Mouse (Mus musculus): Measurements from ENCODE around the gene 9130023H24Rik. TPM values are rescaled to one million over a fixed set of nuclear protein-coding genes. Genes with fewer than 3 reads are reported as not detected.
A peak's percentile ranks its signal among the peaks of the same experiment; 100 is the strongest.

9130023H24Rik gene
- polyA plus RNA-seq, 1 experiment: 9.8 TPM

- H3K27ac ChIP-seq (ENCODE audit: insufficient read depth, low read length): peak overlapping the region; percentile 97
- H3K4me1 ChIP-seq (ENCODE audit: control insufficient read depth, insufficient read depth, low read length): peaks cover 8% of the 10 kb centered on the region
- peak overlapping the region; percentile 95 for H3K4me3 ChIP-seq (ENCODE audit: insufficient read depth, low read length)
- TF ChIP-seq CTCF (IDR thresholded peaks at IDR 0.05; ENCODE audit: borderline replicate concordance, insufficient read depth, low read length) (no peak), POLR2A (IDR thresholded peaks at IDR 0.05; ENCODE audit: low read depth, low read length) (no peak)
Measured at GRCm38 (mm10) chr7:128237593-128237926, 271 bp downstream of the 9130023H24Rik start.

GRCm38 (mm10) chr7:128236856-128237592 is 807 bp downstream of the 9130023H24Rik start, which contains the start of gene Armc5:
Gene Armc5 (plus strand): TSS chr7:128237342.
- peak; percentile 37; the same call in 1 of the 2 replicates for TF ChIP-seq CTCF (IDR thresholded peaks at IDR 0.05; ENCODE audit: borderline replicate concordance, insufficient read depth, low read length)
- peak; percentile 35; the same call in 1 of the 2 replicates for TF ChIP-seq POLR2A (IDR thresholded peaks at IDR 0.05; ENCODE audit: low read depth, low read length)
- peak within 1 kb of the TSS; percentile 95 for H3K4me3 ChIP-seq (ENCODE audit: insufficient read depth, low read length)
- H3K4me1 ChIP-seq (ENCODE audit: control insufficient read depth, insufficient read depth, low read length): peaks cover 8% of the 10 kb centered on the region
- peak within 1 kb of the TSS; percentile 97 for H3K27ac ChIP-seq (ENCODE audit: insufficient read depth, low read length)

- Histone ChIP-seq H3K4me1 (ENCODE audit: control insufficient read depth, insufficient read depth, low read length) (peaks cover 8% of the 10 kb centered on the region), H3K4me3 (ENCODE audit: insufficient read depth, low read length) (no peak overlapping the region), H3K27ac (ENCODE audit: insufficient read depth, low read length) (no peak overlapping the region)
- TF ChIP-seq POLR2A (IDR thresholded peaks at IDR 0.05; ENCODE audit: low read depth, low read length) (no peak), CTCF (IDR thresholded peaks at IDR 0.05; ENCODE audit: borderline replicate concordance, insufficient read depth, low read length) (no peak)
Measured at GRCm38 (mm10) chr7:128236426-128236825, 1.4 kb downstream of the 9130023H24Rik start.

- H3K4me3 ChIP-seq (ENCODE audit: insufficient read depth, low read length): no peak overlapping the region
- no peak overlapping the region for H3K27ac ChIP-seq (ENCODE audit: insufficient read depth, low read length)
- no peak; the same call in 1 of the 2 replicates for TF ChIP-seq POLR2A (IDR thresholded peaks at IDR 0.05; ENCODE audit: low read depth, low read length)
- TF ChIP-seq CTCF (IDR thresholded peaks at IDR 0.05; ENCODE audit: borderline replicate concordance, insufficient read depth, low read length): no peak
- peaks cover 8% of the 10 kb centered on the region for H3K4me1 ChIP-seq (ENCODE audit: control insufficient read depth, insufficient read depth, low read length)
Measured at GRCm38 (mm10) chr7:128235481-128235880, 2.4 kb downstream of the 9130023H24Rik start.

- Histone ChIP-seq H3K27ac (ENCODE audit: insufficient read depth, low read length) (no peak overlapping the region), H3K4me1 (ENCODE audit: control insufficient read depth, insufficient read depth, low read length) (peaks cover 8% of the 10 kb centered on the region), H3K4me3 (ENCODE audit: insufficient read depth, low read length) (no peak overlapping the region)
- TF ChIP-seq CTCF (IDR thresholded peaks at IDR 0.05; ENCODE audit: borderline replicate concordance, insufficient read depth, low read length): no peak
- peak; percentile 8; the same call in 1 of the 2 replicates for TF ChIP-seq POLR2A (IDR thresholded peaks at IDR 0.05; ENCODE audit: low read depth, low read length)
Measured at GRCm38 (mm10) chr7:128234796-128235195, 3.0 kb downstream of the 9130023H24Rik start.

- no peak overlapping the region for H3K4me3 ChIP-seq (ENCODE audit: insufficient read depth, low read length)
- H3K27ac ChIP-seq (ENCODE audit: insufficient read depth, low read length): no peak overlapping the region
- TF ChIP-seq CTCF (IDR thresholded peaks at IDR 0.05; ENCODE audit: borderline replicate concordance, insufficient read depth, low read length): no peak
- no peak for TF ChIP-seq POLR2A (IDR thresholded peaks at IDR 0.05; ENCODE audit: low read depth, low read length)
- H3K4me1 ChIP-seq (ENCODE audit: control insufficient read depth, insufficient read depth, low read length): peaks cover 2% of the 10 kb centered on the region; the same call in 1 of the 2 replicates
Measured at GRCm38 (mm10) chr7:128231741-128232140, 6.1 kb downstream of the 9130023H24Rik start.

- H3K27ac ChIP-seq (ENCODE audit: insufficient read depth, low read length): no peak overlapping the region
- H3K4me1 ChIP-seq (ENCODE audit: control insufficient read depth, insufficient read depth, low read length): no peaks in the 10 kb centered on the region
- H3K4me3 ChIP-seq (ENCODE audit: insufficient read depth, low read length): no peak overlapping the region
- TF ChIP-seq CTCF (IDR thresholded peaks at IDR 0.05; ENCODE audit: borderline replicate concordance, insufficient read depth, low read length) (no peak), POLR2A (IDR thresholded peaks at IDR 0.05; ENCODE audit: low read depth, low read length) (no peak)
Measured at GRCm38 (mm10) chr7:128220936-128221335, 16.9 kb downstream of the 9130023H24Rik start.

GRCm38 (mm10) chr7:128219952-128220351 is 17.9 kb downstream of the 9130023H24Rik start:
- no peaks in the 10 kb centered on the region for H3K4me1 ChIP-seq (ENCODE audit: control insufficient read depth, insufficient read depth, low read length)
- TF ChIP-seq CTCF (IDR thresholded peaks at IDR 0.05; ENCODE audit: borderline replicate concordance, insufficient read depth, low read length) (no peak), POLR2A (IDR thresholded peaks at IDR 0.05; ENCODE audit: low read depth, low read length) (no peak)
- no peak overlapping the region for H3K27ac ChIP-seq (ENCODE audit: insufficient read depth, low read length)
- no peak overlapping the region for H3K4me3 ChIP-seq (ENCODE audit: insufficient read depth, low read length)

- Histone ChIP-seq H3K27ac (ENCODE audit: insufficient read depth, low read length) (no peak overlapping the region), H3K4me3 (ENCODE audit: insufficient read depth, low read length) (no peak overlapping the region), H3K4me1 (ENCODE audit: control insufficient read depth, insufficient read depth, low read length) (no peaks in the 10 kb centered on the region)
- no peak for TF ChIP-seq POLR2A (IDR thresholded peaks at IDR 0.05; ENCODE audit: low read depth, low read length)
- no peak for TF ChIP-seq CTCF (IDR thresholded peaks at IDR 0.05; ENCODE audit: borderline replicate concordance, insufficient read depth, low read length)
Measured at GRCm38 (mm10) chr7:128209826-128210225, 28.0 kb downstream of the 9130023H24Rik start.

- Histone ChIP-seq H3K27ac (ENCODE audit: insufficient read depth, low read length) (no peak overlapping the region), H3K4me1 (ENCODE audit: control insufficient read depth, insufficient read depth, low read length) (no peaks in the 10 kb centered on the region), H3K4me3 (ENCODE audit: insufficient read depth, low read length) (no peak overlapping the region)
- TF ChIP-seq POLR2A (IDR thresholded peaks at IDR 0.05; ENCODE audit: low read depth, low read length): no peak
- TF ChIP-seq CTCF (IDR thresholded peaks at IDR 0.05; ENCODE audit: borderline replicate concordance, insufficient read depth, low read length): peak; percentile 70; the same call in 1 of the 2 replicates
Measured at GRCm38 (mm10) chr7:128208187-128208586, 29.6 kb downstream of the 9130023H24Rik start.
